Mouse (Mus musculus) forebrain, embryonic 12.5 days (tissue): ENCODE results near the gene Olfr523. TPM values are rescaled to one million over a fixed set of nuclear protein-coding genes. Genes with fewer than 3 reads are reported as not detected.
"Not testable (repeated sequence)": the region's sequence is repeated elsewhere in the genome, so short reads cannot be mapped to it uniquely, and the experiment has no call there.

Source experiments
- ATAC-seq: fragments of 200-750 bp; cut with Nextera tagmentation; 2 replicates; pipeline ENCODE4 v1.8.0; 2017; ENCODE audit warnings: moderate TSS enrichment; ENCODE audit not compliant: low FRiP score
- H3K27ac ChIP-seq: fragments of 300-500 bp; sonication (generic); 2 replicates; pipeline ENCODE4 v1.5.1; 2016; ENCODE audit warnings: mild to moderate bottlenecking
- H3K27me3 ChIP-seq: fragments of 300-500 bp; sonication (generic); 2 replicates; pipeline ENCODE4 v1.6.1; 2016; ENCODE audit warnings: mild to moderate bottlenecking
- H3K36me3 ChIP-seq: fragments of 300-500 bp; sonication (generic); replicated peaks from 2 replicates; pipeline ENCODE4 v1.6.1; 2016; ENCODE audit warnings: mild to moderate bottlenecking
- H3K4me1 ChIP-seq: fragments of 300-500 bp; sonication (generic); 2 replicates; pipeline ENCODE4 v1.6.1; 2016
- H3K4me2 ChIP-seq: fragments of 300-500 bp; sonication (generic); 2 replicates; pipeline ENCODE4 v1.6.1; 2016; ENCODE audit warnings: mild to moderate bottlenecking, moderate library complexity
- H3K4me3 ChIP-seq: fragments of 300-500 bp; sonication (generic); replicated peaks from 2 replicates; pipeline ENCODE4 v1.5.1; 2016; ENCODE audit warnings: mild to moderate bottlenecking
- H3K9ac ChIP-seq: fragments of 300-500 bp; sonication (generic); 2 replicates; pipeline ENCODE4 v1.6.1; 2016; ENCODE audit warnings: mild to moderate bottlenecking
- H3K9me3 ChIP-seq: fragments of 300-500 bp; sonication (generic); 2 replicates; pipeline ENCODE4 v1.6.1; 2016
- WGBS: fragments of 180-500 bp; shearing (Covaris S2); methylation state at CpG from one replicate; pipeline ENCODE4 v1.1.7; 2016; 5-methylcytosine and 5-hydroxymethylcytosine counted together
- polyA plus RNA-seq: library from polyadenylated mRNA; unstranded; fragments of >200 nt; fragmentation: Nextera tagmentation; extraction: Ambion mirVana; gene quantifications from 2 replicates; pipeline ENCODE4 v1.2.1, GENCODE M21; 2016

Olfr523 gene
- 0.05 TPM in 1 of 2 replicates, not detected in the other for polyA plus RNA-seq

DNA sequence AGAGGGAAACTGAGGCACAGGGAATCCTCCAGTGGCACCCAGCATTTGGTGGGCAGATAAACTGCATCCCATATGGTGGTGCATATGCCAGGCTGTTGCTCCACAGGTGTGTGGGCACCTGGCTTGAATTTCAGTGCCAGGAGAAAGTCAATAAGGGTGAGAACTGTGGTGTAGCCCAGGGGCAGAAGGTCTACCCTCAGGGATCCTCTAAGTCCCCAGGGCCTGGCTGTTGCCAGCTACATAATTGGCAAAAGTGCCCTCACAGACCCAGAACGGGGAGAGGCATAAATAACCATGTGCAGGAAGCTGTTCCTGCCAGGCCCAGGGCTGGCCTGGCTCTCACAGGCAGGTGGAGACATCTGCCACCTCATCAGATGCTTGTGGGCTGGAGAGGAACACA lies at the start of gene Olfr523:
TSS of gene Olfr523 (plus strand) at position 282 of the 400 bp plus-strand sequence.
- no peak within 1 kb of the TSS for H3K4me3 ChIP-seq

DNA sequence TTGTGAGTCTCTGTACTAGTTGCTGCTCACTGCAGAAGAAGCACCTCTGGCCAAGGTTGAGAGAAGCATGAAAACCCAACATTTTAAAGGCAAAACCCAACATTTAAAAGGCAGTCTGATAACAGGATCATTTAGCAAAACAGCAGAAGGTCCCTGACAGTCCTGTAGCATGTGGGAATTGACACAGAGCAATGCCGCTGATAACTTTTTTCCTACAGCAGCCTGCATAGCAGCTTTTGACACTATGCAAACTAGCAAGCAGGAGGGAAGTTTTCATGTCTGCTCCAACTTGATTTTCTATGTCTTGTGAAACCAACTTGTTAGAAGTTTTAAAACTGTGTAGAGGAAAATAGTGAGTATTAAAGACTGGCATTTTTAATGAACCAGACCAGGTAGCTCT lies 48.6 kb upstream of the Olfr523 start:
- Histone ChIP-seq H3K4me2 (no peak overlapping the region), H3K4me1 (peaks cover 4% of the 10 kb centered on the region; the same call in 1 of the 2 replicates), H3K9me3 (no peaks in the 10 kb centered on the region), H3K9ac (no peak overlapping the region), H3K27ac (no peak overlapping the region), H3K4me3 (no peak overlapping the region), H3K27me3 (peaks cover 12% of the 10 kb centered on the region; the same call in 1 of the 2 replicates), H3K36me3 (no peaks in the 10 kb centered on the region)
- 94% methylated on average over 1 of the region's 1 CpGs for WGBS
- ATAC-seq: no peak

More for the DNA sequence above, at the start of gene Olfr523:
- no peak within 1 kb of the TSS for H3K9ac ChIP-seq
- H3K27me3 ChIP-seq: no peaks in the 10 kb centered on the region
- H3K27ac ChIP-seq: no peak within 1 kb of the TSS
- no peaks in the 10 kb centered on the region for H3K36me3 ChIP-seq
- H3K4me1 ChIP-seq: no peaks in the 10 kb centered on the region
- WGBS: 58% methylated on average over 1 of the region's 1 CpGs
- H3K4me2 ChIP-seq: no peak within 1 kb of the TSS
- ATAC-seq: no peak
- no peaks in the 10 kb centered on the region for H3K9me3 ChIP-seq

DNA sequence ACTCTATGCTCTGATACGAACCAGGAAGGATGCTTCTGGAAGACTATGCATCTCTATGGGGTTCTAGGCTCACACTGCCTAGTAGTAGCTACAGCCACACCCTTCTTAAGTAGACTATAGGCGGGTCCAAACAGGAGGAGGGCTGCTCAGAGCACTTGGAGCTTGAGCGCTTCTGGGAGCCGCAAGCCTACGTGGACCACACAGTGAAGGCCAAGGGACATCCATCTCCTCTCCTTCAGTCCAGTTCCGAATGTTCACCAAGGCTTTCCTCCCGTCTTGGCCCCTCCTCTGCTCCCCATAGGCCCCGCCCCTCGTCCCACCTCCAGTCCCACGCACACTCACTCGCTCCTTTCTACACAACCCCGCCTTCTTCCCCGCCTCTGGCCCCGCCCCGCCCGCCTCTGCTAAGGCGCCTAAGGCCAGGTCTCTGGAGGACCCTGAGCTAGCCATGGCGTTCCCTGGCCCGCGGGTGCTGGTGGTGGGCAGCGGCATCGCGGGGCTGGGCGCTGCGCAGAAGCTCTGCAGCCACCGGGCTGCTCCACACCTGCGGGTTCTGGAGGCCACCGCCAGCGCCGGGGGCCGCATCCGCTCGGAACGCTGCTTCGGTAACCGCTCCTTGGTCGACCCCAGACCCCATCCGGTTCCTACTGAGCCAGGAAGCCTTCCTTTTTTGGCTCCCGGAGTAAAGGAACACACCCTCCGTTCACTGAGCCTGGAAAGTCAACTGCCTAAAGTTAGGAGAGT lies 47.6 kb upstream of the Olfr523 start:
- H3K27me3 ChIP-seq: peaks cover 12% of the 10 kb centered on the region; the same call in 1 of the 2 replicates
- peak overlapping the region; percentile 80 for H3K4me2 ChIP-seq
- no peak overlapping the region for H3K27ac ChIP-seq
- peaks cover 4% of the 10 kb centered on the region; the same call in 1 of the 2 replicates for H3K4me1 ChIP-seq
- H3K9ac ChIP-seq: peak overlapping the region; percentile 61
- no peaks in the 10 kb centered on the region for H3K9me3 ChIP-seq
- ATAC-seq: peak; percentile 98
- peak overlapping the region; percentile 52 for H3K4me3 ChIP-seq
- peaks cover 3% of the 10 kb centered on the region; the same call in 1 of the 2 replicates for H3K36me3 ChIP-seq
- 1% methylated on average over 40 of the region's 40 CpGs for WGBS

DNA sequence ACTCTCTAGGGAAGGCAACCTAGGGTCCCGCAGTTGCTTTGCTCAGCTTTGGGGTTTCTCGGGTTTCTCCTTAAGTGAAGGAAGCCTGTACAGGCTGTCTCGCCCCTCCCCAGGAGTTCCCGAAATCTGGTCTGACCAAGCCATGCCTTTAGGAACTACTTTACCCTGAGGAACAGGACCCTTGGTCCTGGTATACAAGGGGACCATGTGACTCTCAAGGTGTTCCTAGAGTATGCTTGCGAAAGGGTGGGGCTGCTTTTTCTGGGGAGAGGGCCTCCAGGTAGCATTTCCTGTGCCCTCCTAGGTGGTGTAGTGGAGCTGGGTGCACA lies 47.0 kb upstream of the Olfr523 start:
- H3K27me3 ChIP-seq: peaks cover 12% of the 10 kb centered on the region; the same call in 1 of the 2 replicates
- WGBS: 6% methylated on average over 5 of the region's 5 CpGs
- no peaks in the 10 kb centered on the region for H3K9me3 ChIP-seq
- peaks cover 3% of the 10 kb centered on the region; the same call in 1 of the 2 replicates for H3K36me3 ChIP-seq
- H3K27ac ChIP-seq: no peak overlapping the region
- peak overlapping the region; percentile 52 for H3K4me3 ChIP-seq
- H3K4me2 ChIP-seq: peak overlapping the region; percentile 80
- H3K9ac ChIP-seq: peak overlapping the region; percentile 61
- H3K4me1 ChIP-seq: peaks cover 4% of the 10 kb centered on the region; the same call in 1 of the 2 replicates
- ATAC-seq: peak; percentile 5; the same call in 1 of the 2 replicates

DNA sequence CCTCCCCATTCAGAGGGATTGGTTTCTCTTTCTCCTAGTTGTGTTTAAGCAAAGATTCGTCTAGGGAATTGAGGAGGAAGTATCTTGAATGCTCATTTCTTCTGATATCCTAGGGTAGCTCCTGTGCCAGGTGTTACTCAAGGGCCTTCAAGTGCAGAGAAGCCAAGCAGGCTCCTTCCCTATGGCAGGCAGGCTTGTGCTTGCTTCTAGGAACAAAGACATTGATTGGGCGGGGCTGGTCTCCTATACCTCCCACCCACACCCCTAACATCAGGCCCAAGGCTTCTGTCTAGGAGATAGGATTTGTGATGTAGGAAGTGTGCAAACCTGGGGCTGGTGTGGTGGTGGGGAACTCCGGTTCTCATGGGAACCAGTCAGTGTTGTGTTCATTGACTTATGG lies 46.1 kb upstream of the Olfr523 start:
- no peak overlapping the region for H3K4me2 ChIP-seq

DNA sequence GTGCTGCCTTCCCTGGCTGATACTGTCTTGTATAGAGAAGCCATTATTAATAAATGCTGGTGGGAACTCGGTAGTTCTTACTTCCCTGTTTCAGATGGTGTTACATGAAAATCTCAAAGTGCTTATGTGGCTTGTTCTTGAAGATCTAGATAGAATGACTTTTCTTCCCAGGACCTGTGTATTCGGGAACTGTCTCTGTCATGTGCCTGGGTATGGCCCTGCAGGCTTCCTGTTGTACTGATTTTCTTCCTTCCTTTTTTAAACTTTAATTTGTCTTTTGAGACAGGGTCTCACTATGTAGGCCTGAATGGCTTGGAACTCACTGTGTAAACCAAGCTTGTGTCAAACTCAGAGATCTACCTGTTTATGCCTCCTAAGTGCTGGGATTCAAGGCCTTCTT lies 45.1 kb upstream of the Olfr523 start:
- ATAC-seq: no peak
- no peaks in the 10 kb centered on the region for H3K9me3 ChIP-seq
- H3K27ac ChIP-seq: no peak overlapping the region
- peaks cover 3% of the 10 kb centered on the region; the same call in 1 of the 2 replicates for H3K36me3 ChIP-seq
- no peak overlapping the region for H3K9ac ChIP-seq
- peaks cover 12% of the 10 kb centered on the region; the same call in 1 of the 2 replicates for H3K27me3 ChIP-seq
- no peak overlapping the region for H3K4me3 ChIP-seq
- 90% methylated on average over 2 of the region's 2 CpGs for WGBS
- no peak overlapping the region for H3K4me2 ChIP-seq
- H3K4me1 ChIP-seq: peaks cover 4% of the 10 kb centered on the region; the same call in 1 of the 2 replicates

More for the DNA sequence above, 46.1 kb upstream of the Olfr523 start:
- H3K36me3 ChIP-seq: peaks cover 3% of the 10 kb centered on the region; the same call in 1 of the 2 replicates
- H3K9ac ChIP-seq: no peak overlapping the region
- peaks cover 12% of the 10 kb centered on the region; the same call in 1 of the 2 replicates for H3K27me3 ChIP-seq
- ATAC-seq: no peak
- no peak overlapping the region for H3K27ac ChIP-seq
- peaks cover 4% of the 10 kb centered on the region; the same call in 1 of the 2 replicates for H3K4me1 ChIP-seq
- WGBS: 93% methylated on average over 3 of the region's 3 CpGs
- no peak overlapping the region for H3K4me3 ChIP-seq
- no peaks in the 10 kb centered on the region for H3K9me3 ChIP-seq

DNA sequence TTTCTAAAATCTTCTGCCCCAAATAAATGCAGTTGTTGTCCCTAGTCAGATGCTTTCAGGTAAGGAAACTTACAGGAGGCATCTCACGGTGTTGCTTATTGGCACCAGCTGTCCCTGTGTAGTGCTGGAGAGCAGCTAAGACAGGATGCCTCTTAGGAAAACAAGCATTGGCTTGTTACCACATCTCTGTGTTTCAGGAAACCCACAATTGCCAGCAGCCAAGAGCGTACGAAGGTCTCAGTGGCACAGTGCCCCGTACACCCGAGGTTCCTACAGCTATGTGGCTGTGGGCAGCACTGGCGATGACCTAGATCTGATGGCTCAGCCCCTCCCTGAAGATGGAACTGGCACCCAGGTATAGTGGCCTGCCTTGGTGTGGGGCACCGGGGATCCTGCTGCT lies 40.8 kb upstream of the Olfr523 start:
- not testable (repeated sequence) for H3K36me3 ChIP-seq, H3K9me3 ChIP-seq, H3K27me3 ChIP-seq, ATAC-seq, H3K9ac ChIP-seq, H3K4me3 ChIP-seq, H3K4me1 ChIP-seq, H3K27ac ChIP-seq, H3K4me2 ChIP-seq
- WGBS: 93% methylated on average over 7 of the region's 7 CpGs

DNA sequence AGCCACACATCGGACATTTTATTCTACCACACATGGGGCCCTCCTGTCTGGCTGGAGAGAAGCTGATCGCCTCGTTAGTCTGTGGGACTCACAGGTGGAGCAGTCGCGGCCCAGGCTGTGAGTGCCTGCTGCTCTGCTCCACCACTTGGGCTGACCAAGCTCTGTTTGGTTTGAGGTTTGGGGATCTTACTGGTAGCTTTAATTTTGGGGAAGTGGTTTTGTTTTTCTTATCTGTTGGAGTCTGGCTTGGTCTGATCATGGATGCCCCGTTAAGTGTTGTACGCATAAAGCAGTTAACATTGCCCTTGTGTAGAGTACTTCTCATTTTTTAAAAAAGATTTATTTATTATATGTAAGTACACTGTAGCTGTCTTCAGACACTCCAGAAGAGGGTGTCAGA lies 39.0 kb upstream of the Olfr523 start:
- not testable (repeated sequence) for H3K9me3 ChIP-seq, H3K4me3 ChIP-seq, H3K36me3 ChIP-seq, H3K27ac ChIP-seq, H3K27me3 ChIP-seq, H3K4me2 ChIP-seq, H3K4me1 ChIP-seq, ATAC-seq, H3K9ac ChIP-seq
- 90% methylated on average over 7 of the region's 7 CpGs for WGBS

DNA sequence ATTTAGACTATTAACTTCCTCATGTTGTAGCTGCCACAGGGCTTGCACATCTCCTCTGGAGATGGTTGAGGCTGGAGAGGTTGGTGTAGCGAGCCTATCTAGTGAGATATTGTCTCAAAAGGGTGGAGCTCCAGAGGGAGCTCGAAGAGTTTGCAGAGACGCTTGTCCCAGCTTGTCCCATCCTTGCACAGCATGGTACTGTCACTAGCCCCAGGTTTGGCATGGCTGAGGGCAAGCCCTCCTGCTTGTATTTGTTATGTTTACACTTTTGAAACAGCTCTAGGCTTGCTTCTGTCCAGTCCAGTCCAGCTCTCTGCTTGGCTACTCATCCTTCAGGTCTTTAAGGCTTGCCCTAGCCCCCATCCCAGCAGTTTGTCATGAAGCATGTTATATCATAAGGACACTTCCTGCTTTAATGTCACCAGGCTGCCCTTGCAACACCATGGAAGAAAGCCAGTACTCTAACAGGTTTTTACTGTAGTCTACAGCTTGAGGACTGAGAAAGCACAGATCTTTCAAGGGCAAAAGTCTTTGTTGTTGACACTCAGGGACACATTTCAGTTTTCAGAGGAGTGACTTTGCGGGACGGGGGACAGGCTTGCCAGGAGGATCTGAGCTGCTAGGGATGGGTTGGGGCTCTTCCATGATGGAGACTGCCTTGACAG lies 37.8 kb upstream of the Olfr523 start:
- Histone ChIP-seq H3K36me3 (peaks cover under 1% of the 10 kb centered on the region; the same call in 1 of the 2 replicates), H3K9ac (no peak overlapping the region), H3K4me3 (no peak overlapping the region), H3K9me3 (no peaks in the 10 kb centered on the region), H3K27me3 (no peaks in the 10 kb centered on the region), H3K4me2 (no peak overlapping the region), H3K27ac (no peak overlapping the region), H3K4me1 (peaks cover 7% of the 10 kb centered on the region)
- ATAC-seq: no peak
- WGBS: 94% methylated on average over 5 of the region's 5 CpGs

DNA sequence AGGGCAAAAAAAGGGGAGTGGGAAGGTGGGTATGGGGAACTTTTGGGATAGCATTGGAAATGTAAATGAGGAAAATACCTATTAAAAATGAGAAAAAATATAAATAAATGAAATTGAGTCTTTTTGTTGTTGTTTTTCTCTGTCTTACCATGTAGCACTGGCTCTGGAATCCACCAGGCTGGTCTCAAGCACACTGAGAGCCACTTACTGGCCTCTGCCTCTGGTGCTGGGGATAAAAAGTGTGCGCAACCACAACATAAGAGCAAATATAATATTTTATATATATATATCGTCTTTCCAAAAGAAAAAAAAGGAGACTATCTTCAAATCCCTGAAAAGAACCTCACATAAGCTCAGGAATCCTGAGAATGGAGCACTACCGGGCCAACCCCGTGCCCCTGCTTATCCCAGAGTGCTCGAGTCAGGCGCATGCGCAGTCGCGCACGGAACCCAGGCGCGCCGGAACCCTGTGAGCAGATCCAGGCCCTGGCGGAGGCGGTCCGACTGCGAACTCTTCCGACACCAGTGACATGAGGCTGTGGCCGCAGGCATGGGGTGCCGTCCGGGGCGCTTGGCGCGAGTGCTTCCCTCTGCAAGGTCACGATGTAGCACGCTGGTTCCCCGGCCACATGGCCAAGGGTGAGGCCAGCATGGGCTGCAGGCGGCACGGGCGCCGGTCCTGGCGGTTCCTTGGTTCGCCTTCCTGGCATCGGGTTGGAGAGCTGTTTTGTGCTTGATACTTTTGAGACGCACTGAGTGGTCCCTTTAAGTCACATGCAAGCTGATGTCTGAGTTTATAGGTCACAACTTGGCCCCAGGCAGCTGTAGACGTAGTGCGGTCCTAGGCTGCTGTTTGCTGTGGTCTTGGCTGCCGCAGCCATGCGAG lies 35.6 kb upstream of the Olfr523 start, which contains the start of gene Mtg1:
TSS of gene Mtg1 (plus strand) at position 430 of the 886 bp plus-strand sequence.
- Histone ChIP-seq H3K4me3 (peak within 1 kb of the TSS; percentile 68), H3K9me3 (no peaks in the 10 kb centered on the region), H3K4me2 (peak within 1 kb of the TSS; percentile 89), H3K4me1 (peaks cover 7% of the 10 kb centered on the region), H3K36me3 (no peaks in the 10 kb centered on the region), H3K27ac (peak within 1 kb of the TSS; percentile 63), H3K9ac (peak within 1 kb of the TSS; percentile 84), H3K27me3 (no peaks in the 10 kb centered on the region)
- WGBS: 2% methylated on average over 39 of the region's 39 CpGs
- peak; percentile 98 for ATAC-seq

DNA sequence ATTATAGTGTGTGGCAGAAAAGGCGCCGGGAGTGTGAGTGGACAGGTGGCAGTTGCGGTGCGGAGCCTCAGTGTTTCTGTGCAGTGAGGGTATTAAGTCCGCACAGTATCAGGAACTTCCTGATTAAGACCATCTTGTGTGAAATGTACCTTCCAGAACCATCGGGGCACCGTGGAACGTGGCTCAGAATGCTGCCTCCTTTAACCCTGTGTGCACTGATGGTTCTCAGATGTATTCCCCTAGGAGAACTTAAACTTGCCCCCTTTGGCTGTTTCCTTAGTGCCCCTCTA lies 35.1 kb upstream of the Olfr523 start:
- Histone ChIP-seq H3K27me3 (no peaks in the 10 kb centered on the region), H3K4me3 (peak overlapping the region; percentile 68), H3K36me3 (no peaks in the 10 kb centered on the region), H3K27ac (0 out of 2 replicates have a peak overlapping the region, but pooled peaks have one; percentile 63), H3K9me3 (no peaks in the 10 kb centered on the region), H3K9ac (peak overlapping the region; percentile 84), H3K4me2 (peak overlapping the region; percentile 89), H3K4me1 (peaks cover 7% of the 10 kb centered on the region)
- ATAC-seq: no peak
- 2% methylated on average over 8 of the region's 8 CpGs for WGBS

DNA sequence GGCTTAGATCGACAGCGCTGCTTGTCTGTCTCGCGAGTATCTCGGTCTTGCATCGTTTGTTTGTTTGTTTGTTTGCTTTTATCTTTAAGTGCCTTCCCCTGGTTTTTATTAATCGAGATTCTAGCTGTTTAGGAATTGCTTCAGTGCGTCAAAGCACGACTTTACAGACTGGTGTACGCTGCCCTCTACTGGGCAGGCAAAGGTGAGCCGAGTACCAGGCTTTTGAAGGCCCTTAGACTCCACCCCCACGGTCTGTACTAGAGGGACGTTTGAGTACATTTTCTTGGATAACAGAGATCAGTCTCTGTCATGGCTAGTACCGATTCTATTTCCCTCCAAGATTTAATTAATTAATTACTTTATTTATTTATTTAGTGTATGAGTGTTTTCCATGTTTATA lies 31.7 kb upstream of the Olfr523 start:
- Histone ChIP-seq H3K4me1 (peaks cover 7% of the 10 kb centered on the region), H3K27ac (no peak overlapping the region), H3K36me3 (no peaks in the 10 kb centered on the region; the same call in 1 of the 2 replicates), H3K27me3 (no peaks in the 10 kb centered on the region), H3K4me3 (no peak overlapping the region), H3K4me2 (no peak overlapping the region), H3K9me3 (no peaks in the 10 kb centered on the region), H3K9ac (no peak overlapping the region)
- WGBS: 5% methylated on average over 14 of the region's 14 CpGs
- no peak; the same call in 1 of the 2 replicates for ATAC-seq
